Mouse (Mus musculus) left cerebral cortex, postnatal 36 days (tissue): ENCODE results near the gene Mycbp2. TPM values are rescaled to one million over a fixed set of nuclear protein-coding genes. Genes with fewer than 3 reads are reported as not detected.
A peak's percentile ranks its signal among the peaks of the same experiment; 100 is the strongest.

Experiments used
- DNase-seq, 2 experiments: peaks; one replicate each; pipeline ENCODE4 v3.0.0; 2021 to 2022; ENCODE audit warnings: low spot score in 2 of 2, mixed read lengths in 1 of 2
- intact Hi-C: fragments of 180-260 bp; cut with DNase I; formaldehyde crosslinking; loops from one replicate; pipeline ENCODE4 v1.15.1; 2025
- total RNA-seq, 2 experiments: library from RNA; stranded (reverse); gene quantifications; 2 replicates each; pipeline ENCODE4 v1.2.3; 2021

Mycbp2 gene
- 100 to 1,000 TPM; 155 to 166 TPM for total RNA-seq

DNA sequence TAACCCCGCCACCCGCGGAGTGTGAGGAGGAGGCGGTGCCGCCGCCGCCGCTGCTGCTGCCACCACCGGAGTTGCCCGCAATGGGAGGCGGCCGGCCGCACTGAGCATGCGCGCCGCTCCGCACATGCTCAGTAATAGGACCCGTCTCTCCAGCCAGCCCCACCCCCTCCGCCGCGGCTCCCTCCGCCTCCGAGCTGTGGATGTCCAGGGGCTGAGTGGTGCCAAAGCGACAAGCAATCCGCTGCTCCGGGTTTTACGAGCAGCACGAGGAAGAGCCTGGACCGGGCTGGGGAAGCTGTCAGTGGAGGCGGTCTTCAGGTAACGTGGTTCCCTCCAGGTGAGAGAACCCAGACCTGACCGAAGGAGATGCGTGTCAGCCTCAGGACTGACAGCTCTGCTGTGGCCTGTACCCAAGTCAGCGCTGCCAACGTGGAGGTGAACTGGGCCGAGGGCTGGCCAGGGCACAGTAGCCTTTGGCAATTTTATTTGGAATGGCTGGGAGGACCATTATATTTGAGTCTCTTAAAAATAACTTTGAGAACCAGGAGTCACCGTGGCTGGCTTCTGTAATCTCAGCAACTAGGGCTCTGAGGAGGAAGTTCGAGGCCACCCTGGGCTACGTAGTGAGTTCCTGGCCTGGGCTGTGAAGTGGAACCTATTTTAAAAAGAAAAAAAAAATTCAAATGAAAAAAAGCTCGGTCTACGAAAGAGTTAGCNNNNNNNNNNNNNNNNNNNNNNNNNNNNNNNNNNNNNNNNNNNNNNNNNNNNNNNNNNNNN, at the start of gene Mycbp2:
Gene Mycbp2, minus strand, starts transcription at position 86 of the 777 bp plus-strand sequence.
- intact Hi-C loops, result loop anchor here (1.0 kb wide), 1 partner anchor 122 kb away; no protein-coding TSS in a partner anchor
- peak; percentile 97 to 98 for DNase-seq

DNA sequence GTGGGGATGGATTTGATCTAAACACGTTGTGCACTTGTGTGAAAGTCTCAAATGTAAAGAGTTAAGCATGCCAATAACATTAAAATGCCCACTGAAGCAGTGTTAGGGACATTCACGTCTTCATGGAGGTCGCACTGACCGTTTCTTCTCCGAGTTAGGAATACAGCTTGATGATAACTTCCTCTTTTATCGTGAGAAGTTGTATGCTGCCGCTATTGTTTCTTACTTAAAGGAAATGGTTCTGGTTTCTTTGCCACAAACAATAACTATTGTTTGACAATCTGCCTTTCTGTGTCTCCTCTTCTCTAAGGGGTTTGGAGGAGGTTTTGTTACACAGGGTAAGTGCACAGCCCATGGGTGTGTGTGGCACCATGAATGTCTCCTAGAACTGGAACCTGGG, 45.8 kb upstream of the Mycbp2 start:
- no peak for DNase-seq
- intact Hi-C loops, result no loop called here

DNA sequence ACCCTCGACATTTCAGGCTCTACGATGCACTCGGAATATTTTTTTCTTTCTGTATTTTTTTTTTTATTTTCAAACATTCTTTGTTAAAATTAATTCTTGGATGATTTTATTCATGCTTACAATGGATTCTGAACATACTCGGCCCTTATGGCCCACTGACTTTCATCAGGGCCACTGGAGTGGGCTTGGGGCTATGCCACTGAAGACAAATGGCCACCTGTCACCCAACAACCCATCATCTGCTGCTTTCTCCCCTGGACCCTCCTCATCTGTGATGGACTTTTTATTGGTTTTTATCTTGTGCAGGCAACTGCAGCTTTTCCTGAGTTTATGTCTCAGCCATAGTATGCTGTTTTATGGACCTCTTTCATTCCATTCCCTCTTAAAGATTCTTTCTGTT, 40.8 kb upstream of the Mycbp2 start:
- intact Hi-C loops, result no loop called here
- no peak for DNase-seq

GRCm38 (mm10) chr14:103386871-103387270, 40.3 kb upstream of the Mycbp2 start:
- DNase-seq, result peak in 1 of 2 experiments; percentile 11
- intact Hi-C loops, result no loop called here

- no peak for DNase-seq
- intact Hi-C loops, result no loop called here
These were observed 38.5 kb upstream of the Mycbp2 start for GRCm38 (mm10) chr14:103385084-103385610.

- no peak for DNase-seq
- intact Hi-C loops, result no loop called here
These were observed 32.1 kb upstream of the Mycbp2 start for GRCm38 (mm10) chr14:103378703-103379102.

- intact Hi-C loops, result no loop called here
- DNase-seq, result no peak
These were observed 30.2 kb upstream of the Mycbp2 start for GRCm38 (mm10) chr14:103376765-103377164.

DNA sequence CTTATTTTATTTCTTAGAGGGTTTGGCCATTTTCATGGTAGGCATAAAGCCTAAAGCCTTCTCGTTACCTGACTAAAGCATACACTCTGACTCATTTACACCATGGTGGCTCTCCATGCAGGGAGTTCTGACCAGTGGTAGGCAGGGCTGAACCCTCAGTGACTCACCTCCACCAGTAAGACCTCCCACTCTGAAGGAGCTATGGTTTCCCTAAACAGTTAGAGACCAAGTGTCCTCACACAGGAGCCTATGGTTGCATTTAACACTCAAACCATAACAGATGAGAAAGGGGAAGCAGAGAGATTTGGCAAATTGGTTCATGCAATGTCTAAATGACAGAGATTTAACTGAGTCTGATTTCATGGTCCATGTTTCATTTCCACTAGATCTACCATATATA, 28.9 kb upstream of the Mycbp2 start:
- no peak for DNase-seq
- intact Hi-C loops, result no loop called here

- intact Hi-C loops, result no loop called here
- no peak for DNase-seq
These were observed 16.6 kb upstream of the Mycbp2 start for GRCm38 (mm10) chr14:103363199-103363598.

DNA sequence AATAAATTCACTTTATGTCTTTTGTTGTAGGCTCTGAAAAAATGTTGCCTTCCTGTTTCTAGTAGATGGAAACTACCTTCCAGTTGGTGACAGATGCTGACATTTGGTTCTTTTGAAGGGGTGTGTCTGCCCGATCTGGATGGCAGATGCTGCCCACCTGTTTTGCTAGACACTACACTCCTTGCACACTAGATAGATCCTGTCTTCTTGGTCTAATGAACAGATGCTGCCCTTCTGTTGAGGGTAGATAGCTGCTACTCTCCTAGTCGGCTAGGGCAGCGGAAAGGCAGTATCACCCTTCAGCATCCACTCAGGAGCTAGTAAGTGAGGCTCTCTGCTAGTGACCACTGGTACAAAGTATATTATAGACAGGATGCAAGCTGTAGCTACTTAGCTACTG, 9.5 kb upstream of the Mycbp2 start:
- intact Hi-C loops, result no loop called here
- DNase-seq, result no peak

- intact Hi-C loops, result no loop called here
- no peak for DNase-seq
These were observed 8.1 kb upstream of the Mycbp2 start for GRCm38 (mm10) chr14:103354396-103355352.

DNA sequence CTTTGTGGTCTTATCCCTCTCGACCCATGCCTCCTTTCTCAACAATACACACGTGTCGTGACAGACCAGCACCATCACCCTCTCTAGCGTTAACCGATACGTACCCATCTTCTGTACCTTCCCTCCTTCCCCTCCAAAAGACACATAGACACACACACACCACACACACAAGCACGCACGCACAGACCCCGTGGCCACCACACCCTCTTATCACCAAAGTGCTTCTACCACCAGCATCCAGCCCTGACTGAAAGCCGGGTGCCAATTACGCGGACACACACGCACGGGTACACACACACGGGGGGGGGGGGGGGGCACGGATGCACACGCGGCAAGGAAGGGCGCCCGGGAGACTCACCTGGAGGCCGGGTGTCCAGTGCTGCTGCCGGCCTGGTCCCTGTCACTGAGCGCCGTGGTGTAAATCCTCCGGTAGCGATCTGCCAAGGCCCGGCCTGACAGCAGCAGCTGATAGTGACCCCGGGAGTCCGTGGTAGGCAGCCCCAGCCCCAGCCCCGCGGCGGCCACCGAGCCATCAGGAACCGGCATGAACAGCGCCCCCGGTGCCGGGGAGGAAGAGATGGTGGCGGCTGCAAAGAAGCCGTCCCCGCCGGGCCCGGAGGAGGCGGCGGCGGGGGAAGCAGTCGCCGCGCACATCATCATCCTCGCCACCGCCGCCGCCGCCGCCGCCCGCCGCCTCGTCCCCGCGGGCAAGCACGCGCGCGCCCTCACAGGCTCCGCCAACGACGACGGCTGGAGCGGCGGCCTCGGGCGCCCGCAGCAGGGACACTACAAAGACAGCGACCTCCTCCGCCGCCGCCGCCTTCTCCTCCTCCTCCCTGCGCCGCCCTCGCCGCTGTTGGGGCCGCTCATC, 521 bp downstream of the Mycbp2 start:
- peak; percentile 31 to 36 for DNase-seq
- intact Hi-C loops, result loop anchor here (1.0 kb wide), 1 partner anchor 123 kb away; no protein-coding TSS in a partner anchor

DNA sequence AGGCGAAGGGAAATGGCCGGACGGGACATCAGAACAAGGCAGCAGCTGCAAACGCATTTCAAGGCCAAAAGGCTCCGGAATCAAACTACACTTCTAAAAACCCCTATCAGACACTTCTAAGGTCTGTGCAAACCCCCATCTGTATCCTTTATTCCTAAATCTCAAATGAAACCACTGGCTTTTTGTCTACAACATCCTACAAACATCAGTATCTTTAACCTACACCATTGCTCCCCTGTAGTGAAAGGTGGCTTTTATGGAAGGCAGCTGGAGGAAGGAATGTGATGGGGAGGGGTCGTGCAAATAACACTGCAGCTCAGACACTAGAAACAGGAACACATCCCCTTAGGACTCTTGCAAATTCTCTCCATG, 1.1 kb downstream of the Mycbp2 start:
- no peak for DNase-seq
- intact Hi-C loops, result no loop called here

DNA sequence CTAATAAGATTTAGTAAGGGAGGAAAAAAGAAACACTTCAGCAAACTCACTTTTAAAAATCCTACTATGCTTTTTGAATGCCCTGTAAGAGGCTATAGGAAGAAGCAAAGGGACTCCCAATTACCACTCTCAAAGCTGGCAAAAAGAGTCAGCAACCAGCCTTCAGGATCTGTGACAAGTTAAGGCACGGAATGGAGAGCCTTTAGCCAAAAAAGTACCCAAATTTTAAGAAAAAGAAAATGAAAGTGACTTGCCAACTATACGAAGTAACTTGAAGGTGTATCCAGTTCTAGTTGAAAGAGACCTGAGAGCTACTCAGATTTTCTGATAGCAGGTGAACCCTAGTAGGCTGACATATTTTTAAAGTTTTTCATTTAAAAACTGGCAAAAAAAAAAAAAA, 1.6 kb downstream of the Mycbp2 start:
- DNase-seq, result no peak
- intact Hi-C loops, result no loop called here

DNA sequence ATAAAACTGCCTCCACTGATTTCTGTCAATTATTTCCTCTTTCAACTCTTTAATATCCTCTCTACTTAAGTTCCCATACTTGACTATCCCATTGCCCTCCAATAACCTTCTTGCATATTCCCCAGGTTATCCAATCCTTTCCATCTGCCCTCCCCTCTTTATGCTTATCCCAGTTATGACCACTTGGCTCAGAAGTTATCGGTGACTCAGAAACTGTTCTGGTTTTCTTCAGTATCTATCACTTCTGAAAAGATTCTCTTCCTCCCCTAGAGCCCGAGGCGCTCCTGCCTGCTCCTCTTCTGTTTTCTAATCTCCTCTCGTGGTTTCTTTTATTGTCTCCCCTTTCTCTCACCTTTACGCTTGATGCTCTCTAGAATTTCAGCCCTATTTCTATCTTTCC, 2.8 kb downstream of the Mycbp2 start:
- intact Hi-C loops, result no loop called here

GRCm38 (mm10) chr14:103341385-103342294, 5.0 kb downstream of the Mycbp2 start:
- intact Hi-C loops, result no loop called here
- no peak for DNase-seq

More for the DNA sequence above, 2.8 kb downstream of the Mycbp2 start:
- DNase-seq, result no peak

DNA sequence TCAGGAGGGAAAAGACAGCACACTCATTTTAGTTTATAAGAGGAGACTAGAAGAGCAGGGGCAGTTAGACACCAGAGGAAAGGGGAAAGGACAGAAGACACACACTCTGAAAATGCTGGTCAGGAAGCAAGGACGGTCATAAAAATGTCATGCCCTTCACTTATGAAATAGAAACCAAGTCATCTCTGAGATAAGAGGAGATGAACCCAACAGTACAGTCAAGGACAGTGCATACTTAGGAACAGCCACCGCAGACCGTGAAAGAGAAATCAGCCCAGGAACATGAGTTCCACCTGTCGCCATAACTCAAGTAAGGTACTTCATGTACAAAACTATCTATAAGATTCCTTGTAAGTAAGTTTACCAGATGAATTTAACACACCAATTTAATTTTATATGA, 33.7 kb downstream of the Mycbp2 start:
- intact Hi-C loops, result no loop called here
- DNase-seq, result no peak

DNA sequence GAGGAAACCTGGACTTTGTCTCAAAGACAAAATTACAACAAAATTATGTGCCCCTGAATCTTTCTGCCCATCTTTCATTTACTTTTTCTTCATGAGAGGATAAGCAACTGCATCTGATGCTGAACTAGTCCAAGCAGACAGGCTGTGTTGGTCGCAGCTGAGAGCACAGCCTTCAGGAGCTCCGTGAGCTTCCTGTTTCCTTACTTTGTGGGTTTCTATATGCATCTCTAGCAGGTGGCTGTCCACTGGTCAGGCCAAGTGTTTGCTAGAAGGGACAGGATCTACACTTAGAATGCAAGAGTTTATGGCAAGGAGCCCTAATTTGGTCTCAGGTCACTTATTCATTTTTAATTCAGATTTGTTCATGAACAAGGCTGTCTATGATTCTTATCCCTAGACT, 50.4 kb downstream of the Mycbp2 start:
- intact Hi-C loops, result no loop called here
- DNase-seq, result no peak
